Mouse (Mus musculus) thymus, adult 2 months (tissue): Measurements from ENCODE around the gene Olfr1280.

Source experiments
- CTCF ChIP-seq: fragments of 200-500 bp; IDR thresholded peaks from 2 replicates; pipeline ENCODE4 v1.5.1; 2012; ENCODE audit warnings: mild to moderate bottlenecking, control low read depth, low read length, moderate library complexity, borderline replicate concordance; ENCODE audit not compliant: control insufficient read depth, poor library complexity, insufficient read depth; ENCODE audit errors: extremely low read depth
- POLR2A ChIP-seq: fragments of 200-500 bp; IDR thresholded peaks from 2 replicates; pipeline ENCODE4 v1.6.1; 2012; ENCODE audit warnings: mild to moderate bottlenecking, low read length, control low read depth, moderate library complexity; ENCODE audit not compliant: control insufficient read depth, poor library complexity, insufficient read depth; ENCODE audit errors: extremely low read depth

GRCm38 (mm10) chr2:111335976-111336375, 22.2 kb downstream of the Olfr1280 start, which contains the start of gene Olfr1282:
- no peak for TF ChIP-seq CTCF
- no peak for TF ChIP-seq POLR2A
